Mouse (Mus musculus) lung, embryonic 14.5 days (tissue): ENCODE results near the gene Ube2b. TPM values are rescaled to one million over a fixed set of nuclear protein-coding genes. Genes with fewer than 3 reads are reported as not detected.
A peak's percentile ranks its signal among the peaks of the same experiment; 100 is the strongest.

ENCODE experiments used
- ATAC-seq: fragments of 200-750 bp; cut with Nextera tagmentation; 2 replicates; pipeline ENCODE4 v1.8.0; 2017; ENCODE audit warnings: mild to moderate bottlenecking, moderate TSS enrichment, moderate library complexity; ENCODE audit not compliant: insufficient read depth
- DNase-seq: peaks from one replicate; pipeline ENCODE4 v3.0.0-alpha.2; 2015
- H3K27ac ChIP-seq: fragments of 300-500 bp; sonication (generic); 2 replicates; pipeline ENCODE4 v1.5.1; 2014; ENCODE audit warnings: low read depth, mild to moderate bottlenecking, moderate library complexity
- H3K27me3 ChIP-seq: fragments of 300-500 bp; sonication (generic); 2 replicates; pipeline ENCODE4 v1.6.1; 2014; ENCODE audit warnings: low read length, control low read depth; ENCODE audit not compliant: insufficient read depth
- H3K36me3 ChIP-seq: fragments of 300-500 bp; sonication (generic); 2 replicates; pipeline ENCODE4 v1.6.1; 2014; ENCODE audit warnings: control low read depth; ENCODE audit not compliant: insufficient read depth
- H3K4me1 ChIP-seq: fragments of 300-500 bp; sonication (generic); 2 replicates; pipeline ENCODE4 v1.6.1; 2014; ENCODE audit warnings: antibody characterized with exemption, control low read depth; ENCODE audit not compliant: insufficient read depth
- H3K4me2 ChIP-seq: fragments of 300-500 bp; sonication (generic); 2 replicates; pipeline ENCODE4 v1.6.1; 2014; ENCODE audit warnings: mild to moderate bottlenecking
- H3K4me3 ChIP-seq: fragments of 300-500 bp; sonication (generic); 2 replicates; pipeline ENCODE4 v1.5.1; 2014; ENCODE audit warnings: low read depth, low read length
- H3K9ac ChIP-seq: fragments of 300-500 bp; sonication (generic); 2 replicates; pipeline ENCODE4 v1.6.1; 2014
- H3K9me3 ChIP-seq: fragments of 300-500 bp; sonication (generic); 2 replicates; pipeline ENCODE4 v1.6.1; 2016; ENCODE audit warnings: low read depth, low read length, control low read depth
- CTCF ChIP-seq: IDR thresholded peaks from 2 replicates; pipeline ENCODE4 v1.5.1; 2016; ENCODE audit warnings: antibody characterized with exemption, low read depth
- WGBS: fragments of 180-500 bp; shearing (Covaris S2); extraction: QIAGEN DNeasy Blood & Tissue Kit; methylation state at CpG from one replicate; pipeline ENCODE4 v1.1.7; 2014; 5-methylcytosine and 5-hydroxymethylcytosine counted together
- polyA plus RNA-seq: library from polyadenylated mRNA; unstranded; fragments of >200 nt; fragmentation: Nextera tagmentation; extraction: Ambion mirVana; gene quantifications from 2 replicates; pipeline ENCODE4 v1.2.1, GENCODE M21; 2014

The Ube2b gene
- polyA plus RNA-seq, 1 experiment from 2014 or later: 128 TPM

DNA sequence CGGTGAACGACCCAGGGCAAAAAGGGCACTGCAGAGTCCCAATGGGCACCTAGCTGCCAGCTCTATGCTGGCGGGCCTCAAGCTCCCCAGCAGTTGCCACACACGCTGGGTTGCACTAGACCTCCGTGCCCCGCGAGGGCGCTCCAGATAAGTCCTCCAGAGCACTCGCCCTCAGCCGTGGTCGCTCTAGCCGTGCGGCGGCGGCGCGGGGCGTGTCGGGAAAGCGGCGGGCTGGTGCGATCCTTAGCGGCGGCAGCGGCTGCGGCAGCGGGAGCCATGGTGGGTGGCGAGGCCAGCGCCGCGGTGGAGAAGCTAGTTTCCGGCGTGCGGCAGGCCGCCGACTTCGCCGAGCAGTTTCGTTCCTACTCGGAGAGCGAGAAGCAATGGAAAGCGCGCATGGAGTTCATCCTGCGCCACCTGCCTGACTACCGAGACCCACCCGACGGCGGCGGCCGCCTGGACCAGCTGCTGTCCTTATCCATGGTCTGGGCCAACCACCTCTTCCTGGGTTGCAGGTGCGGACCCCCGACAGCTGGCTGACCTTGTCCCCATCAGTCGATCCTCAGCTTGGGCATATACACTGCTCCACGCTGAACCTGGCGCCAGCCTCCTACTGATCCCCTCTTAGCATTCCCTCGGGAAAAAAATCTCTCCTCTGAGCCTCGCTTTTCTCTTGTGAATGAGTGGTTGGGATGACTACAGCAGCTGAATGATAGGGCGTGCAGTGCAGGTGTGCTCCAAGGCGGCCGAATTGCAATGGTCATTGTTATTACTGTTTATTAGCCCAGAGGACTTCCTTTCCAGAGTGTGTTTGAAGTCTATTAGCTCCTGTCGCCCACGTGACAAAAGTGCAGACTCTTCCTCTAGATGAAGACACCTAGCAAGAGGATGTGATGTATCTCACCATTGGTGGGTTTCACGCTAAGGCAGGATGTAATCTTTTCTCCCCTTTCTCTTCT is 32.8 kb downstream of the Ube2b start, which contains the start of gene Cdkn2aipnl:
Gene Cdkn2aipnl (plus strand): TSS at position 219 of the 959 bp plus-strand sequence.
- no peaks in the 10 kb centered on the region for H3K9me3 ChIP-seq
- DNase-seq (peak; percentile 99), ATAC-seq (peak; percentile 96)
- peak; percentile 86 for TF ChIP-seq CTCF
- H3K36me3 ChIP-seq: peaks cover 35% of the 10 kb centered on the region
- peak within 1 kb of the TSS; percentile 78 for H3K9ac ChIP-seq
- H3K27ac ChIP-seq: peak within 1 kb of the TSS; percentile 68; the same call in 1 of the 2 replicates
- H3K4me1 ChIP-seq: 0 out of 2 replicates have a peak, but pooled peaks cover 3% of the 10 kb centered on the region
- peak within 1 kb of the TSS; percentile 72 for H3K4me2 ChIP-seq
- H3K27me3 ChIP-seq: no peaks in the 10 kb centered on the region
- peak within 1 kb of the TSS; percentile 76 for H3K4me3 ChIP-seq
- WGBS: 1% methylated on average over 63 of the region's 63 CpGs

DNA sequence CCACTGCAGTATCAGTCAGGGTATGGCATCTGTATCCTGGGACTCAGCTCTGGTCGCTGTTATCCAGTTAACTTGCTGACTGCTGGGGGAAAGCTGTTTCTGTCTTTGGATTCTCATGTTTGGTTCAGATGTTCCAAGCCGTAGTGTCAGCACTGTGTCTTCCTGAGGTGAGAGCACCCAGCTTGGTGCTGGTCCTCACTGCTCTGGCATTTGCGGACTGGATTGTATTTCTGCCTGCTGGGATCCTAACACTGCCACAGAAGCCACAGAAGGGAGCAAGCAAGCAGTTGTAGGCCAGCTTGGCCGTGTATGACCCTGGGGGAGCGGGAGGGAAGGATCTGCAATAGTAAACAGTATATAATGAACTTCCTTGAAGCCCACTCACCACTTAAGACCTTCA is 33.9 kb downstream of the Ube2b start:
- TF ChIP-seq CTCF: no peak
- Histone ChIP-seq H3K4me3 (no peak overlapping the region), H3K9me3 (no peaks in the 10 kb centered on the region), H3K36me3 (peaks cover 24% of the 10 kb centered on the region), H3K4me1 (0 out of 2 replicates have a peak, but pooled peaks cover 3% of the 10 kb centered on the region), H3K27ac (no peak overlapping the region), H3K27me3 (no peaks in the 10 kb centered on the region), H3K4me2 (no peak overlapping the region), H3K9ac (no peak overlapping the region)
- DNase-seq: no peak
- ATAC-seq: no peak
- 71% methylated on average over 5 of the region's 5 CpGs for WGBS

DNA sequence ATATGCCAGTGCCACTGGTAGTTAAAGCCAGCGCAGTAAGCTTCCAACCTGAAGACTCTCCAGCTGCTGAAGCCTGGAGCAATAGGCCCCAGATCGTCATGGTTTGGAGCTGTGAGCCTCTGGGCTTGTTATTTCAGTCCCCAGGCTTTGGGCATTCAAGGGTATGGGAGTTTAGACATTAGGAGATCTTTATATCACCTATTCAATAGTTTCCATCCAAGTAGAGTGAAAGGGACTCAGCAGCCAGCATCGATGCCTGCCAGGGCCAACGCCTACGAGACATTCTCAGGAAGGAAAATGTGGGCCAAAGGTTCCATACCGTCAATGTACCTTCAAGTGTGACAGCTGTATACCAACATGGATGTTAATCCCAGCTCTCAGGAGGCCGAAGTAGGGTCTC is 38.3 kb downstream of the Ube2b start:
- Histone ChIP-seq H3K4me3 (no peak overlapping the region), H3K36me3 (no peaks in the 10 kb centered on the region), H3K9ac (no peak overlapping the region), H3K4me2 (no peak overlapping the region), H3K27ac (no peak overlapping the region), H3K27me3 (no peaks in the 10 kb centered on the region), H3K4me1 (no peaks in the 10 kb centered on the region), H3K9me3 (no peaks in the 10 kb centered on the region)
- ATAC-seq (no peak), DNase-seq (no peak)
- no peak for TF ChIP-seq CTCF
- 89% methylated on average over 7 of the region's 7 CpGs for WGBS

DNA sequence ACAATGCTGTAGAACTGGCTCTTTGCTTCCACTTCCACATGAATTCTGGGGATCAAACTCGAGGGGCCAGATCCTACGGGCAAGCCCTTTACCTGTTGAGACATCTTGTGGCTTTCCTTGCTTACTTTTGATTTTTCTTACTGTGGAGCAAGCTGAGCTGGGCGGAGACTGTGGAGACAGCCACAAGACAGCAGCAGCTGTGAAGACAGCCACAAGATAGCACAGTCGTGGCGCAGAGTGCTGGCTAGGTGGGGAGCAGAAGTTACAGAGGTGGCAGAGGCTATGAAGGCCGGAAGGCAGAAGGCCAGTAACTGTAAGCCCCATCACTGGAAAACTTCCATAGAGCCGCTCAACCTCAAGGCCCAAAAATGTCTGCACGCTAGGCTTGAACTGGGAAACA is 38.8 kb downstream of the Ube2b start:
- DNase-seq: no peak
- TF ChIP-seq CTCF: no peak
- ATAC-seq: no peak
- no peak overlapping the region for H3K4me3 ChIP-seq
- no peaks in the 10 kb centered on the region for H3K9me3 ChIP-seq
- WGBS: 86% methylated on average over 8 of the region's 8 CpGs
- H3K9ac ChIP-seq: no peak overlapping the region
- H3K27ac ChIP-seq: no peak overlapping the region; the same call in 1 of the 2 replicates
- H3K36me3 ChIP-seq: no peaks in the 10 kb centered on the region
- H3K27me3 ChIP-seq: no peaks in the 10 kb centered on the region
- H3K4me1 ChIP-seq: no peaks in the 10 kb centered on the region
- H3K4me2 ChIP-seq: no peak overlapping the region

DNA sequence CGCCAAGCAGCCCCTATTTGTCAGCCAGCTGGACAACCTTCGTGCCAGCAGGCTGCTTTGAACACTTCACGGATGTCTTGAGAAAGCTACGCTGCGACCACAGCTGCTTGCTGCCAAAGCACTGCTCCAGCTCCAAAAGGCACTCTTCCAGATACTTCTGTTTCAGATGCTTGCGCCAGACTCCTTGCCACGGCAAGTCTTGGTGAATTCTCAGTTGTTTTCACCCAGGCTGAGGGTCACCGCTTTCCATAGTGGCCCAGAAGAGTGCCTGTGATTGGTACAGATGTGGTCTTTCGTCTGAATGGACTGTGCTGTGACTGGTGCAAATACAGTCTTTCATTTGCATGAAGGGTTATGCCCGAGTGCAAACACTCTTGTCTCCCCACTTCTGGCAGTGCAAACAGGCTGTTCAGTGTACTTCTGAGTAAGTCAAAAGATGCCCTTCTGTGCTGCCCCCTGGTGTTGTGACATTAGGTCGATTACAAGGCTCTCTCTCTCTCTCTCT is 39.5 kb downstream of the Ube2b start:
- H3K9ac ChIP-seq: no peak overlapping the region
- WGBS: 53% methylated on average over 11 of the region's 11 CpGs

DNA sequence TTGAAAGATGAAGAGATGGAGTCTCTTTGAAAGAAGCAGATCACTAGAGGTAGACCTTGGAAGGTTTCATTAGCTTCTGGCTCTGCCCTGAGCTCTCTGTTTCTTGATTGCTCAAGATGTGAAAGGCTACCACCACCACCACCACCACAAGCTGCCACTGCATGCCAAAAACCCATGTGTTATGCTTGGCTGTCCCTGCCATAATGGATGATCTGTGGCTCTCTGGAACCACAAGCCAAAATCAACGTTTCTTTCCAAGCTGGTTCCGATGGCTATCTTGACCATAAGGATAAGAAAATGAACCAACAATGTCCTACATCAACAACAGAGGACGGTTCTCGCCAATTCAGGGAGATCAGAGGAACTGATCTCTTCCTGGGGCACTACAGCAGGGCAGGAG is 40.5 kb downstream of the Ube2b start:
- Histone ChIP-seq H3K27me3 (no peaks in the 10 kb centered on the region), H3K27ac (no peak overlapping the region), H3K4me2 (no peak overlapping the region), H3K9ac (no peak overlapping the region), H3K4me1 (no peaks in the 10 kb centered on the region), H3K4me3 (no peak overlapping the region), H3K36me3 (no peaks in the 10 kb centered on the region), H3K9me3 (no peaks in the 10 kb centered on the region)
- 87% methylated on average over 4 of the region's 4 CpGs for WGBS
- ATAC-seq: no peak
- no peak for DNase-seq
- TF ChIP-seq CTCF: no peak

More for the DNA sequence above, 39.5 kb downstream of the Ube2b start:
- no peak overlapping the region for H3K4me2 ChIP-seq
- no peaks in the 10 kb centered on the region for H3K9me3 ChIP-seq
- no peak overlapping the region for H3K4me3 ChIP-seq
- ATAC-seq: peak; percentile 47; the same call in 1 of the 2 replicates
- H3K27ac ChIP-seq: peak overlapping the region; percentile 54; the same call in 1 of the 2 replicates
- H3K27me3 ChIP-seq: no peaks in the 10 kb centered on the region
- TF ChIP-seq CTCF: peak; percentile 54
- H3K36me3 ChIP-seq: no peaks in the 10 kb centered on the region
- no peaks in the 10 kb centered on the region for H3K4me1 ChIP-seq
- DNase-seq: peak; percentile 50

DNA sequence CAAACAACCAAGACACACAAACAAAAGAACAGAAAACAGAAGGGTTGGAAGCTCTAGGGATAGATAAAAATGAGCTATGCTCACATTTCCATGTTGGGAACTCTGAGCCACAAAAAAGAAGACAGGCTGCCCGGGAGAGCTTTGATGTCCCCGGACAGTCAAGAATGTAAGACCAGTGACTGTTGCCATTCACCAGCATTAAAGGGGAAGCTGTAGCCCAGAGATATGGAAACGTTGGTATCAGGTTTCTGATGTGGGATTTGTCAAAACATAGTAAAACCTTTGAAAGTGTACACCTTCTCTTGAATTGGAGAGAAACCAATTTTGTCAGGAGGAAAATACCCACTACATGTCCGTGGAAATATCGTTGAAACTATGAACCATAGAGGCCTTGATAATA is 41.1 kb downstream of the Ube2b start:
- no peak overlapping the region for H3K4me3 ChIP-seq
- DNase-seq: no peak
- no peak overlapping the region for H3K4me2 ChIP-seq
- no peaks in the 10 kb centered on the region for H3K36me3 ChIP-seq
- H3K4me1 ChIP-seq: no peaks in the 10 kb centered on the region
- no peak overlapping the region for H3K27ac ChIP-seq
- 83% methylated on average over 5 of the region's 5 CpGs for WGBS
- ATAC-seq: no peak
- TF ChIP-seq CTCF: no peak
- no peak overlapping the region for H3K9ac ChIP-seq
- H3K9me3 ChIP-seq: no peaks in the 10 kb centered on the region
- H3K27me3 ChIP-seq: no peaks in the 10 kb centered on the region
